Mouse (Mus musculus): Measurements from ENCODE around the gene Nudt22.

Gene Nudt22

DNA sequence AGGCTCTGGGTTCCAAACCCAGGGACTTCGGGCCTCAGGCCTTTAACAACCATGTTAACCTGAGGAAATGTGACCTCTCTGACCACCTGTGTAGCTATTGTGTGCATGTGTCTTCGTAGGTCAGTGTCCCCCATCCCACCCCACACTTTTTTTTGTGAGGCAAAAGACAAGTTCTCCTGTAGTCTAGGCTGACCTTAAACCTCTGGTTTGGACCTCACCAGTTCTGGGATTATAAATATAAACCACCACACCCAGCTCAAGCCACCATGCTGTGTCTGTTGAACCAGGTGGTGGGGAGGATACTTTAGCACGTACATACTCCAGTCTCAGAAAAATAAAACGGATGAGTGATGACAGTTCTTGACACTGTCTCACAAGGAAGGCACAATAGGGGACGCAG is 46.0 kb downstream of the Nudt22 start:
- DNase-seq (ENCODE audit: low read depth, low spot score) = no peak

DNA sequence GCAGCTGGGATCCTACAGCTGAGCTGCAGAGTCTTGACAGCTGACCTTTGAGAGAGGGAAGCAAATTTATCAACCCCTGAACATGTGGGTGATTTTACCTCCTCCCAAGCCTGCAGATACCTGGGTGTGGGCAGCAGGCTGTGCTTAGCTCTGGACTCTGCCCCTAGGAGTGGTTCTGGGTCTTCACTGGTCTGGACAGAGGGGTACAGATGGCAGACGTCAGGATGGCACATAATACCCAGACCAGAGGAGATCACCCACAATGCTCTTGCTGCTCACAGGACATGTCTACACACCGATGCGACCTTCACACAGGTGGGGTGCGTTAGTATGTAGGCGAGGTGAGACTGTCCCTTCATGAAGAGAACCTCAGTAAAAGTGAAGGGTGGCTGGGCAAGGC is 46.4 kb downstream of the Nudt22 start:
- DNase-seq (ENCODE audit: low read depth, low spot score) = no peak

DNA sequence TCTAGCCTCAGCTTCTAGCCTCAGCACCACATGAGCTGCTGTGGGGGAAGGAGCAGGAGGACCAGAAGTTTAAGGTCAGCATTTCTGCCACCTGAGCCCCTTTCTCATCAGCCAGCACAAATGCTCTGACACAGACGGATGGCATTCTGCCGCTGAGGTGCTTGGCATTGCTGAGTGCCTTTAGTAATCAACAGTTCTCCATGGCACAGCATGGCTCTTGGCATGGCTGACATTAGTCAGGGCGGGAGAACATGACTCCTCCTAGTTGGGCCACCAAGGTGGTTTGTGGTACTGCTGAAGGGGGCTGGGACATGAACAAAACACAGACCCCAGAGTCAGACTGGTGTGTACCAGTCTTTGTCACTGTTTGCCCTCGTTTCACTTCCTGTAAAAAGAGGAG is 47.7 kb downstream of the Nudt22 start:
- no peak for DNase-seq (ENCODE audit: low read depth, low spot score)

DNA sequence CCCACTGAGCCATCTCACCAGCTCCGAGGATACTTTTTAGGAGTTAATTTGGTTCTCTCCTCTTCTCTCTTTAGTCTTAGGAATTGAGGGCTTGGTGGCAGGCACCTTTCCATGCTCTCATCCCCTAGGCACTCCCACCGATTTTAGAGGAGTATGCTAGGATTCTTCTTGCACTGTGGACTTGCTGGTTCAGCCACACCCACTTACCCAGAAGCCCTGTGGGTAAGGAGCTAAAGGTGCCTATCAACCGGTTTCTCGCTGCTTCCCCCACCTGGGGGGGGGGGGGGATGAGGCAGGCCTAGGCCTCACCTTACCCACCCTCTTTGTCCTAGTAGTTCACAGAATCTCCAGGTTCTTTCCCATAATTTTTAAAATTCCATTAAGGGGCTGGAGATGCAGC is 48.2 kb downstream of the Nudt22 start:
- no peak for DNase-seq (ENCODE audit: low read depth, low spot score)

DNA sequence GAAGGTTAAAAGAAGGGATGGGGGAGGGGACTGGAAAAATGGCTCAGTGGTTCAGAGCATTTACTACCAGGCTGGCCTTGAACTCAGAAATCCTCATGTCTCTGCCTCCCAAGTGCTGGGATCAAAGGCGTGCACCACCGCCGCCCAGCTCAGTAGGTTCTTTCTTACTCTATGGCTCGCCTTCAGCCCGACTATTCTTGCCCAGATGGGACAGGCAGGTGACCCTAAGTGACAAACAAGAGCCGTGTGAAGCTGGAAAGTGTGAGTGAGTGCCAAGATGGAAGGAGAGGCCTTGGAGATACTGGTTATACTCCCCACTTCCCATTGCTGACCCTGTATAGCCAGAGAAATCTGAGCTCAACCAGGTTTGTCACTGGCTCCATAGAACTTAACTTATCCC is 52.2 kb downstream of the Nudt22 start:
- no peak for DNase-seq (ENCODE audit: low read depth, low spot score)
